Mouse (Mus musculus): ENCODE results near the gene Zmym1.
"Not testable (repeated sequence)": the region's sequence is repeated elsewhere in the genome, so short reads cannot be mapped to it uniquely, and the experiment has no call there.

Zmym1 gene

GRCm38 (mm10) chr4:127026826-127027225, 34.1 kb downstream of the Zmym1 start:
- DNase-seq: no peak

GRCm38 (mm10) chr4:127024240-127024639, 36.7 kb downstream of the Zmym1 start:
- DNase-seq: no peak

GRCm38 (mm10) chr4:127023201-127023600, 37.8 kb downstream of the Zmym1 start:
- no peak for DNase-seq

- DNase-seq: peak; percentile 84 to 87
Observed at GRCm38 (mm10) chr4:127021989-127022626, 38.8 kb downstream of the Zmym1 start.

GRCm38 (mm10) chr4:127021151-127021945, 39.6 kb downstream of the Zmym1 start, which contains the start of gene Sfpq:
Gene Sfpq (plus strand): TSS chr4:127021324.
- peak; percentile 98 to 100 for DNase-seq

- DNase-seq: no peak
Observed at GRCm38 (mm10) chr4:127020411-127021150, 40.4 kb downstream of the Zmym1 start.

GRCm38 (mm10) chr4:127016366-127016765, 44.6 kb downstream of the Zmym1 start:
- peak; percentile 62 to 65 for DNase-seq

- peak; percentile 83 to 94 for DNase-seq
Observed at GRCm38 (mm10) chr4:127015294-127015993, 45.5 kb downstream of the Zmym1 start.

GRCm38 (mm10) chr4:127005113-127005936, 55.6 kb downstream of the Zmym1 start:
- peak in 1 of 2 experiments; percentile 52 for DNase-seq

GRCm38 (mm10) chr4:127004384-127004783, 56.6 kb downstream of the Zmym1 start:
- DNase-seq: no peak

GRCm38 (mm10) chr4:127000601-127001105, 60.3 kb downstream of the Zmym1 start:
- no peak for DNase-seq

GRCm38 (mm10) chr4:126999372-126999771, 61.6 kb downstream of the Zmym1 start:
- DNase-seq: not testable (repeated sequence)

Data from kidney, adult 8-10 months (tissue).